Mouse (Mus musculus) cerebellum, adult 8-10 months (tissue): ENCODE data around the gene Pecam1.
"Not testable (repeated sequence)": the region's sequence is repeated elsewhere in the genome, so short reads cannot be mapped to it uniquely, and the experiment has no call there.

Source experiments
- DNase-seq: peaks from one replicate; pipeline ENCODE4 v3.0.0; 2022

Gene Pecam1

GRCm38 (mm10) chr11:106750121-106750751 is at the start of gene Pecam1:
Gene Pecam1 (minus strand): TSS chr11:106750628.
- DNase-seq = no peak

DNA sequence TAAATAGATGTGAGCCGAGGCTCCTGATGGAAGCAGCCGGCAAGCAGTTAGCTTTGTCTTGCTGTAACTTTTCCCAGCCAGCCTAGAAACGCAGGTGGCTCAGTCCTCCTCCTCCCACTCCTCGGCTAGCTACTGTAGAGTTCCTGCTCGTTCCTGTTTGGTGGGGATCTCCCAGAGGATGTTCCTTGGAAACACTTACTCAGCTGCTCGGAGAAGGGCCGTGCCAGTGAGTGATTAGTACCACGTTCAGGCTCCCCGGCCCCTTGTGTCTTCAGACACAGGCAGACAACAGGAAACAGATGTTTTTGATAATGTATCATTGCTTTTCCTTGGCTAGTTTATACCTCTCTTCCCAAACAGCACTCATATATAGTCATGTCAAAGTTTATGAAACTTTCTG is 45.3 kb upstream of the Pecam1 start:
- no peak for DNase-seq

DNA sequence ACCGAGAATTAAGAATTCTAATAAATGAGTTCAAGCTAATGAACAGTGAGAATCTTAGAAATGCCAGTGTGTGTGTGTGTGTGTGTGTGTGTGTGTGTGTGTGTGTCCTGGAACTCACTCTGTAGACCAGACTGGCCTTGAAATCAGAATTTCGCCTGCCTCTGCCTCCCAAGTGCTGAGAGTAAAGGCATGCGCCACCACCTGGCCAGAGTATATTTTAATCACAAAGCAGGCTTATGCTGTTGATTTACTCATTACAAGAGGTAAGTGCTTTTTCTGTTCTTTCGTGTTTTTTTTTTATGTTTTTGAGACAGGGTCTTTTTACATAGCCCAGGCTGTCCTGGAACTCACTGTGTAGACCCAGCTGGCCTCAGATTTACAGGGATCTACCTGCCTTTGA is 43.4 kb upstream of the Pecam1 start:
- no peak for DNase-seq

DNA sequence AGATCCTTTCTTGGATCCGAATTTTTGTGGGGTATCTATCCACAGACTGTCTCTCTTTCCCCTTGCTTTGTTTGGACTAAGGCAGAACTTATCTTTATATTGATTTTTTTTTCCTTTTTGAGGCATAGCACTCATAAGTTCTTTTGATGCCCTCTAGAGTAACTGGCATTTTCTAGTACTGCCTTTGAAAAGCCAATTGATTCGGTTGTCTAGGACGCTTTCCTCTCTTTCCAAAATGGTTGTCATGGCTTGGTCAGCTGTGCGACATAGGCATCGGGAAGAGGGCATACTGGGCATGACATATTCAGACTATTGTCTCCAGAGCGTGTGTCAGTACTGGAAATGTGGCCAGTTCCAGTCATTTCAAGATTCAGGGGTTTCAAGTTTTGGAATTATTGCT is 39.2 kb upstream of the Pecam1 start:
- DNase-seq = no peak

GRCm38 (mm10) chr11:106788775-106789459 is 38.5 kb upstream of the Pecam1 start, which contains the start of the genes Ddx5 and Cep95:
Gene Ddx5 (minus strand): TSS chr11:106789185.
Gene Cep95 (plus strand): TSS chr11:106789252.
- peak; percentile 99 for DNase-seq

DNA sequence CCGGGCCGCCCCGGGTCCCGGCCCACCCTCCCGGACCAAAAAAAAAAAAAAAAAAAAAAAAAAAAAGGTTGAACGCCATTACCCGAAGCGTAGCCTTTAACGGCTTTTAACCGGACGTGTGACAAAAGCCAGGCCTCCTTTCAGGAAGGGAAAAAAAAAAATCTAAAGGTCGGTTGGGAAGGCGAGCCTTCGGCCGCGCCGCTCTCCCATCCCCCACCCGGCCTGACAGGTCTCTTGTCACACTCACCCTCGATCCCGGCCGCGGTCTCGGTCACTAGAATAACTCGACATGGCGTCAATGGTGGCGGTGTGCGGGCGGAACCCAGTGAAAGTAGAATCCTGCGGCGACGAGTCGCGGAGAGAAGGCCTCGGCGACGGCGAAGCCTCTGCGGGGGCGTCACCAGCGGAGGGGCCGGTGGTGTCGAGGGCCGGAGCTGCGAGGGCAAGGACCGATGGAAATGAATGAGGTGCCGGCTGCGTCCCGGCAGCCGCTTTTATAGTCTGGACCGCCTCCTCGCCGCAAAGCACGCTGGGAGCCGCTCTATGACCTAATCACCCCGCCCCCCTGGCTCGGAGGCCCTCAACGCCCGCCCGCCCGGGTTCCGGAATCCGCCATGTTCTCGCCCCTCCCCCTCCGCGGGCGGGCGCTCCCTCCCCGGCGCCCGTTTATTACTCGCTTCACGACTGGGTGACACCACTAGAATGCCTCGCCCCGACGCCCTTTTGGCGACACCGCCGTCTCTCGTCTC is 37.8 kb upstream of the Pecam1 start:
- DNase-seq = peak; percentile 99

- peak; percentile 89 for DNase-seq
Measured at GRCm38 (mm10) chr11:106787131-106788025, 37.0 kb upstream of the Pecam1 start.

DNA sequence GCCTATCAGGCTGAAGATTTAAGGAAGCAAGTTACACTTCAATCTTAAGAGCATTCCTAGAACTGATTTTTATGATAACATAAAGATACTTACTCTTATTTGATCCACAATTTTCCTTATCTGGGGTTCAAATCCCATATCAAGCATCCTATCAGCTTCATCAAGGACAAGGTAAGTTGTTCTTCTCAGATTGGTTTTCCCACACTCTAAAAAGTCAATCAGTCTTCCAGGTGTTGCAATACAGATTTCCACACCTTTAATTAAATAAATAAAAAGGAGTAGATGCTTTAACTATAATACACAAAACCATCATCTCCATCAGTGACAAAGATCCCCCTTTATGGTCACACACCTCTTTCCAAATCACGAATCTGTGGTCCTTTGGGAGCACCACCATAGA is 34.6 kb upstream of the Pecam1 start:
- DNase-seq = no peak

- no peak for DNase-seq
Measured at GRCm38 (mm10) chr11:106784476-106784875, 34.0 kb upstream of the Pecam1 start.

DNA sequence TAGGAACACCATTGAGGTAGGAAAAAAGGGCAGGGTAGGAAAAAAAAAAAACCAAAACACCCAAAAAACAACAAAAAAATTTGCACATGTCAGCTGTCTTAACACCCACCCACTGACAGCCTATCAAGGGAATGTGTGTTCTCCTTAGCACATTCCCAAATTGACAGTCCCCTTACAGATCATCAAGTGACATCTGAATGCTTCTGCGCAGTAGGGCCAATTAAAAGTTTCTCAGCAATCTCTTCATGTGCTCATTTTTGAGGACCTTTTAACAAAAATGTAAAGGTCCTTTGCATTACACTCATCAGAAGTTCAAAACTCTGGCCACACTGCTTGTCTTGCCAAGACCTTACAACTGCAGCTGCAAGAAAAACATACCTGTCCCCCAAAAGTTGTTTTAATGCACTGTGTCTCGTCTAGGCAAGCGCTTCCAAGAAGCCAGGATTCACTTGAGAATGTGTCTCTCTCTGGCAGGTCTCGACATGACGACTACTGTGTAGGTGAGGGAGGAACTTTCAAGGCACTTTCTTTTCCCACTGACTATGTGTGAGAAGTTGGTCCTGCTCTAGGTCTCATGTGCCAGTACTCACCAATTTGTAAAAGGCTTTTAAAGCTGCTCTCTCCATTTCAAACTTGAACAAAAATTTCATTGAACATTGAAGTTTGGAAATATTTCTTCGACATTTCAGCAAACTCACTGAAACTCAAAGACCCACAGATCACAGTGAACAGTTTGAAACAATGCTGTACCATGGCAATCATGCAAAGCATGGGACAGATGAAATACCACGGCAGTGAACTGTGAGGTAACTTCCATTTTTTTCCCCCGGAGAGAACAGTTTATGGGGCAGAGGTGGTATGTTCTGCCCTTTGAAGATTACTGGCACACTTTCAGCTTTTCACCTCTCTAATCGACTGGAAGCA is 32.7 kb upstream of the Pecam1 start:
- no peak for DNase-seq

DNA sequence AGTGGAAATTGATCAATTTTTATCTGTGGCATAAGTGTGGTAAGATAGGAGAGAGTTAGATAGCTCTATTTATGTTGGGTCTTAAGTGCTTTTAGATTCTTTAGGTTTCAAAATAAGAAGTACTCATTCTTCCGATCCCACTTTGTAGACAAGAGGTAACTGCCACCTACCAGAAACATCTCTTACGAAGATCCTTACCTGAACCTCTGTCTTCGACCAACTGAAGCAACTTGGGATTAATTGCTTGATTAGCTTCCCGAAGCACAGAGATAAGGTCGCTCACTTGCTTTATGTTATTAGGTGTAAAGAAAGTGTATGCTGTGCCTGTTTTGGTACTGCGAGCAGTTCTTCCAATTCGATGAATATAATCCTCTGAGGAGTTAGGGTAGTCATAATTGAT is 31.8 kb upstream of the Pecam1 start:
- DNase-seq = not testable (repeated sequence)

DNA sequence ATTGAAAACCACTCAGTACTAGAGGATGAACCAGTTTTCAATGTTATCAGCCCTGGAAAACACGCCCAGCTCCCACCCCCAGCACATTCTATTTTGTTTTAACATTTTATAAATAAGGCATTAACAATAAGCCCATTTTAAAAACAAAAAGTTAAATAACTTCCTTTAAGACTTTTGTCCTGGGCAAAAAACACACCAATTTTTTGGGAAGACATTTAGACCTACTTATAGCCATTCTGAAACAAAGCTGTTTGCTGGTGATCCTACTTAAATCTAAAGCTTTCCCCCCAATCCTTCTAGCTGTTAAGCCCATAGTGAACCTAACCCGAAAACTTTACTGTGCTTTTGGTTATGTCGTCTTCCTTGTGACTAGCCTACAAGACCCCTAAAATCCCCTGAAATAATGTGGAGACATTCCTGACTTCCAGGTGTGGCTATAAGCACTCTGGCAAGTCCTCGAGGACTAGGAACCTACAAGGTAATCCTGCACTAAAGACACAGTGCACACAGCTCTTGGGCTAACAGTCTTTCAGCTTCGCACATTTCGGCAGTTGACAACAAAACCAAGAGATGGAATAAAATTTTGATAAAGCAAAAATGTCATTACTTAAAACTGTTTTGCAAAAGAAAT is 30.3 kb upstream of the Pecam1 start:
- DNase-seq = no peak

DNA sequence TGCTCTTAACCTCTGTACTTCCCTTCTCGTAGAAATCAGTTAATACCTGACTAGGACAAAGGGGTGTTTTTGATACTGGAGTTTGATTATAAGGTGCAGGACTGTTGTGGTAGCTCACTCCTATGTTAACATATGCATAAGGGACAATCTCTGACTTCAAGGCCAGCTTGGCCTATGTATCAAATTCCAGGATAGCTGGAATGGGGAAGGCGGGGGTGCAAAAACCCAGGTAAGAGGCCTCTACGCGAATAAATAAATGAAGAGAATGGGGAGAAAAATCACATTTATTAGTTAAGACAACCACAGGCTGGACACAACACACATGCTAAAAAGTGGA is 29.6 kb upstream of the Pecam1 start:
- no peak for DNase-seq

- peak; percentile 84 for DNase-seq
Measured at GRCm38 (mm10) chr11:106779388-106780088, 29.1 kb upstream of the Pecam1 start, which contains the start of gene Polg2. Gene Polg2 (minus strand): TSS chr11:106779537.

GRCm38 (mm10) chr11:106778589-106779387 is 28.4 kb upstream of the Pecam1 start:
- DNase-seq = no peak

DNA sequence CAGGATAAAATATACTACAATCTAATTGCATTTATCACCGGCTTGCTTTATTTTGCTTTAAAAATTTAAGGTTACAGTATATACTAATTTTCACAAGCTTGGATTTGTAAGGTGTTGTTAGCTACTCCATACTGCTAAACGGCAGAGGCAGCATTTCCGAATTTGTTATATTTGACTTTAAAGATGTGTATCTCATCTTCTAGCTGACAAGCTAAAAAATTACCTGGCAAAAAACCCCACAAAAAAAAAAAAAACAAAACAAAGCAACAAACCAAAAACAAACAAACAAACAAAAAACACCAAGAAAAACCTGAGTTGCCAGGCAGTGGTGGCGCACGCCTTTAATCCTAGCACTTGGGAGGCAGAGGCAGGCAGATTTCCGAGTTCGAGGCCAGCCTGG is 27.7 kb upstream of the Pecam1 start:
- no peak for DNase-seq

- no peak for DNase-seq
Measured at GRCm38 (mm10) chr11:106777395-106777794, 27.0 kb upstream of the Pecam1 start.

GRCm38 (mm10) chr11:106776960-106777359 is 26.5 kb upstream of the Pecam1 start:
- no peak for DNase-seq

- no peak for DNase-seq
Measured at GRCm38 (mm10) chr11:106773061-106773460, 22.6 kb upstream of the Pecam1 start.
